Mouse (Mus musculus): ENCODE data around the gene Rin3.

DNA sequence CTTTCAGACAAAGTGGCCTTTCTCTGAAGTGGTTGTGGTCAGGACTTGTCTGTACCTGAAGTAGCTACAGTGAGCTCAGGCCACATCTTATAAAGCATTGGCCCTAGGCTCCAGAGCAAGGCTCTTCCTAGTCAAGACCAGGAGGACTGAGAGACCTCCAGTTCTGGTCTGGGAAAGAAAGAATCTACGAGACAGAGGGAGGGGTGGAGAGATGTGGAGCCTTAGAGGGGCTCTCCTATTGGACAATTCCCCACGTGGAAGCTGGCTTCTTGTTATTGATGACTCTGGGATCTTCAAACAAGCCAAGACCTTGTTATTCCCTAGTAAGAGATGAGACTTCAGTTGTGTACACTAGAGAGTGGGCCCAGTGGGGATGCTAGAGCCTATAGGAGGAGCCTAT is 6.0 kb downstream of the Rin3 start:
- TF ChIP-seq MYOD1 (IDR thresholded peaks at IDR 0.05; ENCODE audit: control insufficient read depth, insufficient read length, low read depth): no peak
- TF ChIP-seq CEBPB (IDR thresholded peaks at IDR 0.05; ENCODE audit: low read depth): no peak
